Mouse (Mus musculus): ENCODE measurements around the gene Cd36.

The Cd36 gene

GRCm38 (mm10) chr5:17806774-17807377, 81.7 kb downstream of the Cd36 start:
- no peak for DNase-seq (ENCODE audit: low read depth, low spot score)

GRCm38 (mm10) chr5:17776571-17776970, 112.0 kb downstream of the Cd36 start:
- DNase-seq (ENCODE audit: low read depth, low spot score): peak; percentile 100

GRCm38 (mm10) chr5:17770328-17770727, 118.3 kb downstream of the Cd36 start:
- DNase-seq (ENCODE audit: low read depth, low spot score): no peak

- DNase-seq (ENCODE audit: low read depth, low spot score): peak; percentile 61
These were observed 122.5 kb downstream of the Cd36 start for GRCm38 (mm10) chr5:17766006-17766677.

- no peak for DNase-seq (ENCODE audit: low read depth, low spot score)
These were observed 135.1 kb downstream of the Cd36 start for GRCm38 (mm10) chr5:17753471-17754005.

GRCm38 (mm10) chr5:17748293-17748692, 140.3 kb downstream of the Cd36 start:
- DNase-seq (ENCODE audit: low read depth, low spot score): no peak

- peak; percentile 51 for DNase-seq (ENCODE audit: low read depth, low spot score)
These were observed 141.5 kb downstream of the Cd36 start for GRCm38 (mm10) chr5:17747143-17747542.

- no peak for DNase-seq (ENCODE audit: low read depth, low spot score)
These were observed 142.1 kb downstream of the Cd36 start for GRCm38 (mm10) chr5:17746520-17746919.

GRCm38 (mm10) chr5:17739805-17740204, 148.8 kb downstream of the Cd36 start:
- DNase-seq (ENCODE audit: low read depth, low spot score): peak; percentile 40
